Mouse (Mus musculus): ENCODE measurements around the gene 4921536K21Rik. TPM values are rescaled to one million over a fixed set of nuclear protein-coding genes. Genes with fewer than 3 reads are reported as not detected.

4921536K21Rik gene
- total RNA-seq (2014; fragmentation: Nextera tagmentation) (not detected in 2 replicates), total RNA-seq (2017) (not detected in 2 replicates)

DNA sequence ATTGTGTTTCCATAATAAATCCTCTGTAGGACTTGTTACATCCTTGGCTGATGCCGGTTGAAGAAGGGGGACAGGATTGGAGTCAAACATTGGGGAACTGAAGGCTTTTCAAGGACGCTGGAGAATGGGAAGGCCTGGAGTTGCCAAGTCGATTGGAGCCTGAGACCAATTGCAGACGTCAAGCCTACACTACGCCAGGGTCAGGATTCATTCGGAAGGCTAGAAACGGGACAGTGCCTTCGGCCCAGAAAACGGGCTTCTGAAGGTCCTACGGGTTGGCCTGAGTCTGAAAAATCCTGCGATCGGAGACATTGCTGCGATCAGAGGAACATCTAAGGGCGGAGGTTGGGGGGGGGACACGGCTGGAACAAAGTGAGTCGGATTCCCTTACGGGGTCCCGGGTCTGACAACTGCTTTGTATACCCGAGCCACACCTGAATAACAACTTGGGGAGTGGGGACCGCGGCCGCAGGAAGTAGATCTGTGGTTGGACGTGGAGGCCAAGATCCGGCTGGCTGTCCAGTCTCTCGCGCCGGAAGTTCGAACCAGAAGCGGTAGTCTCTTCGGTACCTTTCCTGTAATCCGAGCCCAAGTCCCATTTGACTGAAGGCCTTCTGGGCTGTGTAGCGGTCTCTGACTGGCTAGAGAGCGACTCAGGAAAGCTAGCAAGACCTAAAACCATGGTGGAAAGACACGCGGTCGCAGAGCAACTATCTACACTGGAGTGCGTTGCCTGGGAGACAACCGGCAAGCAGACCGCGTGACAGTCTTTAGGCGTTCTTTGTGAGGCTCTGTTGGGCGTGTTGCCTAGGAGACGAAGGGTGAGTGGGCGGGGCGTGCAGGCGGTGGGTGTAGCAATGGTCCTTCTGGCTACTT is at the start of gene 4921536K21Rik, which contains the start of gene Dusp18:
Gene 4921536K21Rik, minus strand, starts transcription at position 693 of the 876 bp plus-strand sequence.
Gene Dusp18, plus strand, starts transcription at position 835 of the 876 bp plus-strand sequence.
- ATAC-seq (replicated peaks; ENCODE audit: poor library complexity, severe bottlenecking), result peak; percentile 97

DNA sequence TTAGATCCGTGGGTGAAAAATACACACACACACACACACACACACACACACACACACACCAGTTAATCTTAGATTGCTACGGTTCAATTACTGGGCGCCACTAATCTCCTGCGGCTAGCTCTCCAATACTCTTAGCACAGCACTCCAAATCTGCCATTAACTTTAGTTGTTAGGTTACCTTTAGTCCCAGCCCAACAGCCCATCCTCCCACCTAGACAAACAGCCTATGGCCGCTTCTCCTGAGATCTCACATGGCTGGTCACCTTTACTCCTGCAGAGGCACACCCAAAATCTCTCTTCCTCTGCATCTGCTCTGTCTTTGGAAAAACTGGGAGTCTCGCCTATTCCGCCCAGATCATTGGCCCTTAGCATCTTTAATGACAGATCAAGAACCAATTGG is 46.5 kb upstream of the 4921536K21Rik start:
- no peak for ATAC-seq (replicated peaks; ENCODE audit: poor library complexity, severe bottlenecking)

DNA sequence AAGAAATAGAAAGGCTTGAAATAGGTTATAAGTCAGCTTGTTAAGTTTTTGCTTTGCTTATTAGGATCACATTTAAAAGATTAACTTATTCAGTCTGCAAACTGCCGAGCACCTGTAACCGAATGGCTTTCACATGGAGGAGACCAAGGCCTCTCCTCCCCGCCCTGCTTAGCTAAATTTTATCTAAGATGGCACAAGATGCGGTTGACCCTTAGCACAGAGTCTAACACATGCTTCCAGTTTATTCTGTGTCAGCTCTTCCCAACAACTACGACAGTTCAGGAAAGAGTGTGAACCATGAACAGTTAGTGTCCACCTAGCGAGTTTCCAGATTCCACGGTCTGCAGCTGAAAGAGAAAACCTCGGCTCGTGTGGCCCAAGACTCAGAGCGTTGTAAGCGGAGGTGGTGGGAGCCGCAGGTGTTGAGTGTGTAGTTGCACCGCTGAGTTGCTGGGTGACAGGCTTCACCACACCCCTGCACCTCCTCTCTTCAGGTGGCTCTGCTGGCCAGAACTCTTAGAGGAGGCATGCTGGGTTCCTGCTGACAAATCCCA is 42.5 kb upstream of the 4921536K21Rik start:
- no peak for ATAC-seq (replicated peaks; ENCODE audit: poor library complexity, severe bottlenecking)

DNA sequence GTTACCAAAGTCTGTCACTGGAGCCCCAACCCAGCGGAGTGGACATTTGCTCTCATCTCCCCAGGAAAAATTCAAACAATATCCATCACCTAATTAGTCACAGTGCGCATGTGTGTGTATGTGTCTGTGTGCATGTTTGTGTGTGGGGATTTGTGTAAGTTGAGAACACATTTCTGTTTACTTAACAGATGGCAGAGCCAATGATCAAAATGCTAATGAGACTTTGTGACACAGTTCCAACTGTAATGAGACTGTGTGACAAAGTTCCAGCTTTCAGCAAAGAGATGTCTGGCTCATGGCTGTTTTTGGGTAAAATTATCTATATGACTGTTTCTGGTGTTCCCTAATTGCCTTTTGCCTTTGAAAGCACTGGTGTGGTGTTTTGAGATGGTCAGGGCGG is 41.4 kb upstream of the 4921536K21Rik start:
- no peak for ATAC-seq (replicated peaks; ENCODE audit: poor library complexity, severe bottlenecking)

DNA sequence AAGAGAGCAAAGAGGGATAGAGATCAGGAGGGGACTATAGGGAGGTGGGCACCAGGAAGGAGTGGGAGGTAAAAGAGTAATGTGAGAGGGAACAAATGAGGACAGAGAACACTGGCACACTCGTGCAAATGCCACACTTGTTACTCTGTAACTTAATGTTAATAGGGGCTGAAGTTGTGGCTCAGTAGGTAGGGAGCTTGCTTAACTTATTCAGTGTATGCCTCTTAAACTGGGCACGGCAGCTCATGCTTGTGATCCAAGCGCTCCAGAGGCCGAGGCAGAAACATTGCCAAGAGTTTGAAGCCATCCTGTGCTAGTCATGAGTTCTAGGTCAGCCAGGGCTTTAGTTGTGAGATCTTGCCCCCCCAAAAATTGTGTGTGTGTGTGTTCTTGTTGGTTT is 40.2 kb upstream of the 4921536K21Rik start:
- no peak for ATAC-seq (replicated peaks; ENCODE audit: poor library complexity, severe bottlenecking)

DNA sequence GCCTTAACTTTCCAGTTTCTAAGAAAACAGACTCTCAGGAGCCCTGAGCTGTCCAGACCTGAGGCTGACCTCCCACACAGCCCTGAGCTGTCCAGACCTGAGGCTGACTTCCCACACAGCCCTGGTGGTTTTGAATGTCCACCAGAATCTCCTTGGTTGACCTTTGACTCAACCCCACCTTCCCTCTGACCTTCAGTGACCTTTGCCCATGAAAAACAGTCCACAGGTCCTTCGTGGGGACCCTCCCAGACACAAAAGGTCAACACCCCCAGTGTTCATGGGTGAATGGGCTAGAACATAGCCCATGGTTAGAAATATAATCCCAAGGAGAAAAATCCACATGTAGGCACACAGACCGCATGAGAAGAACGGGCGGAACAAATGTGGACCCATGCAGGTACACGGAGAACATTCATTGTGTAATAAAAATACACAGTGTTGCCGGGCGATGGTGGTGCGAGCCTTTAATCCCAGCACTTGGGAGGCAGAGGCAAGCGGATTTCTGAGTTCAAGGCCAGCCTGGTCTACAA is 38.9 kb upstream of the 4921536K21Rik start:
- no peak for ATAC-seq (replicated peaks; ENCODE audit: poor library complexity, severe bottlenecking)

DNA sequence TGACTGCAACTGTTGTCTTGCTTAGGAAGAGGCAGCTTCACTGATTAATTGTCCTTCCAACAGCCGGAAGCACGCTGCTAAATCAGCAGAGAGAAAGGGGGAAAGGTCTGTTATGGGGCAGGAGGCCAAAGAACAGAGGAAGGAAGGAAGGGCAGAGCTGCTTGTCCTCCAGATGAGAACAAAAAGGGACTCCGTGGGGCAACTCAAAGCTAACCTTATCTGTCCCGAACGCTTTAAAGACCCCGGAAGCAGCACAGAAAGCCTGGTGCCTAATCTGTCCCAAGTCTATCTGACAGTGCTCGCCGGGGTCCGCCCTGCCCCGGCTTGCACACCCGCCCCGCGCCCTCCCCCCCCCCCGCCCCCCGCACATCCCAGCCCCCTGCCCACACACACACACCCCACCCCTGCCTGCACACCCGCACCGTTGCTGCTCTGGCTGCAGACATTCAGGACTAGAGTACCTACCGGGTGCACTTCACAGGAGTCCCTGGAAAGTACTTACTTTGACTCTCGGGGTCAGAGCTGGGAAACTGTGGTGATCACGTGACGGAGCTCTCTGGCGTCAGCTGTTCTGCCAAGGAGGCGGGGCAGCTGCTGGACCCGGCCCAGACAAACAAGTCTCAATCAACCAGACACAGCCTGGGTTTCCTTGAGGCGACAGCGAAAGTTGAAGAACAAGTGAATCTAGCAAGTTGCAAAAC is 36.8 kb upstream of the 4921536K21Rik start, which contains the start of gene Tcn2:
Gene Tcn2, minus strand, starts transcription at position 649 of the 701 bp plus-strand sequence.
- peak; percentile 65 for ATAC-seq (replicated peaks; ENCODE audit: poor library complexity, severe bottlenecking)

DNA sequence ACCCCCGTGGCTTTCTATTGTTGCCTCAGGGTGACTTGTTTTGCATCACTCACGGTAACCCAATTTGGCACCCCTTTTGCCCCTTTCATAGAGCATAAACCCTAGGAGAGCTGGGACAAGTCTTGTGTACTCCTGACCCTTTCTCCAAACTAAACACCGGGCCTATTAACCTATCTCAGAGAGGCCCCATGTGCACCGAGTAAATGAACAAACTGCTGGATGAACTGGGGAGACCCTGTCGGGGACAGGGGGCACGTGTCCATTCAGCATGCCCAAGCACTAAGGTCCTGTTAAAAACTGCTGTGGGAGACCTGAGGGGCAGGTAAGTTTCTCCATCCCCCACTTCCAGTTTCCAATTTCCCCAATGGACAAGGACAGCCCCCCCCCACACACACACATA is 36.0 kb upstream of the 4921536K21Rik start:
- ATAC-seq (replicated peaks; ENCODE audit: poor library complexity, severe bottlenecking), result no peak

DNA sequence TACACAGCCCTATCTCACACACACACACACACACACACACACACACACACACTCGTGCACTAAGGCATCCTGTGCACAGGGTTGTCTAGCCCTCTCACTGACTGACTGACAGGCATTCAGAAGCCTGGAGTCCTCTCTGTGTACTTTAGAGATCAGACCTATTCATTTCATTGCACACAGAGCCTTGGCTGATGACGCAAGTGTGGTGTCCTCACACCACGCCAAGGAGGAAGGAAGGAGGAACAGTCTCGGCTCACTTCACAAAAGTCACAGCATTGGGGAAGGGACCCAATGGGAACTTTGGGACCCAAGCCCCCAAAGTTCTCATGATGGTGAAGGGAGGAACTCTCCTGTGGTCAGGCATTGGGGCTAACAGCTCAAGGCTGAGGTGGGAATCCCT is 35.1 kb upstream of the 4921536K21Rik start:
- peak; percentile 91 for ATAC-seq (replicated peaks; ENCODE audit: poor library complexity, severe bottlenecking)

DNA sequence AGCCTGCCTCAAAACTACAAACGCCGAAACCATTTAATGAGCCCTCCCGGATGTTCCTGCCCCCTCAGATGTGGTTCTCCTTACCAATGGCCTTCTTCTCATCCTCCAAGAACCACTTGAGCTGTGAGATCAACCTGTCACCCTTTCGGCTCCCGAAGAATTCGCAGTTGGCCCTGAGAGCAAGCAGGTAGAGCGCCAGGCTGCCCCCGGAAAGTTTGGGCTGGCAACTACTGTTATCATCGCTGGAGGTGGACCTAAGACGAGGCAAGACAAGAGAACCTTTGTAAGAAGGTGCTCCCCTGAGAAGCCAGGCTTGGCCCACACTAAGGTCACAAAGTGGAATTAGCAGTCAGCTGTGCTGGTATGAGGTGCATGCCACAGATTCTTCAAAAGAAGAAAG is 31.0 kb upstream of the 4921536K21Rik start:
- ATAC-seq (replicated peaks; ENCODE audit: poor library complexity, severe bottlenecking), result no peak

DNA sequence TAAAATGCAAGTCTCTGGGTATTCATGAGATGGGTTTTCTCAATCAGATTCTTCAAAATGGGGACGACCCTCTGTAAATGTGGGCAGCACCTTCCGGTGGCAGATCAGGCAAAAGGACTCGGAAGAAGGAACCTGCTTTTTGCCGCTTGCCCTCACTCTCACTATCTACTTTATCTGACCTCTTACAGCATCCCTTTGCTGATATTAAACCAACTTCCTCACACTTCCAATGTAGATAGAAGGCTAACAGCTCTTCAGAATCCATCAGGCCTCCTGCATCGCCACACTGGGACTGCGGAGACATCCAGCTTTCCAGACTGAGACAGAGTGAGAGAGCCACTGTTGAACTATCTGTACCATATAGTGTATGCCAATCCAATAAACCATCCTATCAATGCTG is 27.8 kb upstream of the 4921536K21Rik start:
- ATAC-seq (replicated peaks; ENCODE audit: poor library complexity, severe bottlenecking), result no peak

DNA sequence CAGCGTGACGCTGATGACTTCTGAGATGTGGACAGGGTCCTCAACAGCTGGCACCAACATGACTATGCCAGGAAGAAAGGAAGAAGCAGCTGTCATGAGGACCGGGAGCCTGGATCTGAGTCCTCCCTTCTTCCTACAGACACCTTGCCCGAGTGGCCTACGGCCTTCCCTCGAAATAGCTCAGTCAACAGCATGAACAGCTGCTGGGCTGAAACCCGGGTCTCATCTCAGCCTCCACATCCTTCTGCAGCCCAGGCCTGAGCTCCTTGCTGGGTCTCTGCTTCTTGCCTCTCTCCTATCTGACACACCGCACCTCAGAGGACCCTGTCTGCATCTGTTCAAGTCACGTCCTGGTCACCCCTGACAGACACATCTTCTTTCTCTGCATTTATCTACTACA is 27.2 kb upstream of the 4921536K21Rik start:
- no peak for ATAC-seq (replicated peaks; ENCODE audit: poor library complexity, severe bottlenecking)

DNA sequence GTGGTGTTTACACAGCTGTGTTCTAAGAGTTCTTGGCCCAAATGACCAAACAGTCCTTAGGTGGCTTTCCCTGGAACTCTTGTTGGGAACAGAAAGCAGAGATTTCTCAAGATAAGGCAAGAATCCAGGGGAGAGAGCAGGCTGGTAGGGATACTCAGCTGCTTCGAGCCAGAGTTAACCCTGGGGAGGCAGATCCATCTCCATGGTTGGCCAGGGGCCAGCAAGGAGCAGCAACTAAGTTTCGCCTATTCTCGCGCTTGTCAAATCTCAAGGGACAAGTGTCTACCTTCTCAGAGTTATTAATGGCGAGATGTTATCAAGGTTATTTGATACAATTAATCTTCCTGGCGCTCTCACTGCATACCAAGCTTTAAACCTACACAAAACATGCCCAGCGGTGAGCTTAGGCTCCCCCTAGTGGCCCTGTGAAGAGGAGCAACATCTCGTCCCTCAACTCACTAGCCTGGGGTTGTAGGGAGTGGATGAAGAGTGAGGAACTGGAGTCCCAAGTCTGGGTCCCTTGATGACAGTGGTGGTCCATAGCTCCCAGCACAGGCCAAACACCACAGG is 26.5 kb upstream of the 4921536K21Rik start:
- ATAC-seq (replicated peaks; ENCODE audit: poor library complexity, severe bottlenecking), result peak; percentile 84

DNA sequence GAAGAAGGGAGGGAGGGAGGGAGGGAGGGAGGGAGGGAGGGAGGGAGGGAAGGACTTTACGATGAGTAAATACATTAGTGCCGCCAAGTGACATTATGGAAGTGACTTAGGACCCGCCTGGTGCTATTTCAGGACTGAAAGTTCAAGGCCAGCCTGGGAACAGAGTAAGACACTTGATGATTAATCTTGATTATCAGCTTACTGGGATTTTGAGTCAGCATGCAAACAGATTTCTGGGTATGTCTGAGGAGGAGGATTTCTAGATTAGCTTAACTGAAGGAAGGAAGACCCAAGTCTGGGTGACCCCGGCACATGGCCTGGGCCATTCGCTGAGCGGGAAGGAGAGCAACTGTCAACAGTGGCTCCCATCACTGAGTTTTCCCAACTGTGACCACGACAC is 25.6 kb upstream of the 4921536K21Rik start:
- ATAC-seq (replicated peaks; ENCODE audit: poor library complexity, severe bottlenecking), result no peak

DNA sequence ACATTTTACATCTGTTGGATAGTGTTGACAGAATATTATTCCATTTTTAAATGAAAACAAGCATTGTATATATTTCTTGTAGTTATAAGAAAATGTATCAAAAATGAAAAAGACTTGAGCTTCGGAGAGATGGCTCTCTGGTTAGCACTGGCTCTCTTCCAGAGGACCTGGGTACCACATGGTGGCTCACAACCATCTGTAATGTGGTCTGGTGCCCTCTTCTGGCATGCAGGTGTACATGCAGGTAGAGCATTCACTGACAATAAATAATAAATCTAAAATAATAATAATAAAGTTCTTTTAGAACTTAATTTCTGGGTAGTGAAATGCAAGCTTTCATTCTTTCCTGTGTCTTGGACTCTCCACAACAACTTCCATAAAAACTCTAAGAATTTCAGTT is 23.8 kb upstream of the 4921536K21Rik start:
- ATAC-seq (replicated peaks; ENCODE audit: poor library complexity, severe bottlenecking), result no peak

DNA sequence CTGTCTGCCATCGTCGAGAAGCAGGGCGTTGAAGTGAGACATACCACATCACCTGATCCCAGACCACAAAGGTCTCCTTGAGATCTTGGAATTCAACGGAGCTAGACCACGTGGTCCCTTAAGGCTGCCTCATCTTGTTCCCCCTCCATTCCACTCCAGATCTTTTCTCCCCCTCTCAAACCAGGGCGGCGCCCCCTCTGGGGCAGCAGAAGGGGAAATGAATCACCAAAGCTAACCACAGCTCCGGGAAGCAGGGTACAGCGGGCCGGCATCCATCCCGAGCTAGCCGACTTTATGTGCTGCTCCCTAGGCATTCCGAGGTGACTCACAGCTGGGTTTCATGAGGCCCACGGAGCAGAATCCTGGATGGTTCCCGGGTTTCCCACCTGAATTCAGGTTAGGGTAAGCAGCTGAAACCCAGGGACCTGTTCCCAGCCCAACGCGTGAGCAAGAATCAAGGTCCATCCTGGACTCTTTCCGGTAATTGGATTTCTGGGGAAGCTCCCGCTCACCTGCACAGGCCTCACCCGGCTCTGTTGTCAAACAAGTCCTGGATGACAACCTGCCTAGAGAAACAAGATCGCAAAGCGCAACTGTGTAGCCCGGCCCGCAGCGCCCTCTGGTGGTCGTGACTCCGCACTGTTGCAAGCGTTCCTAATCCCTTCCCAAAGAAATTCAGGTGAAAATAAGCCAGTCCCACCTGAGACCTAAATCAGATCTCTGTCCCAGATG is 19.4 kb upstream of the 4921536K21Rik start, which contains the start of gene Slc35e4:
Gene Slc35e4, minus strand, starts transcription at position 556 of the 732 bp plus-strand sequence.
- ATAC-seq (replicated peaks; ENCODE audit: poor library complexity, severe bottlenecking), result peak; percentile 69

DNA sequence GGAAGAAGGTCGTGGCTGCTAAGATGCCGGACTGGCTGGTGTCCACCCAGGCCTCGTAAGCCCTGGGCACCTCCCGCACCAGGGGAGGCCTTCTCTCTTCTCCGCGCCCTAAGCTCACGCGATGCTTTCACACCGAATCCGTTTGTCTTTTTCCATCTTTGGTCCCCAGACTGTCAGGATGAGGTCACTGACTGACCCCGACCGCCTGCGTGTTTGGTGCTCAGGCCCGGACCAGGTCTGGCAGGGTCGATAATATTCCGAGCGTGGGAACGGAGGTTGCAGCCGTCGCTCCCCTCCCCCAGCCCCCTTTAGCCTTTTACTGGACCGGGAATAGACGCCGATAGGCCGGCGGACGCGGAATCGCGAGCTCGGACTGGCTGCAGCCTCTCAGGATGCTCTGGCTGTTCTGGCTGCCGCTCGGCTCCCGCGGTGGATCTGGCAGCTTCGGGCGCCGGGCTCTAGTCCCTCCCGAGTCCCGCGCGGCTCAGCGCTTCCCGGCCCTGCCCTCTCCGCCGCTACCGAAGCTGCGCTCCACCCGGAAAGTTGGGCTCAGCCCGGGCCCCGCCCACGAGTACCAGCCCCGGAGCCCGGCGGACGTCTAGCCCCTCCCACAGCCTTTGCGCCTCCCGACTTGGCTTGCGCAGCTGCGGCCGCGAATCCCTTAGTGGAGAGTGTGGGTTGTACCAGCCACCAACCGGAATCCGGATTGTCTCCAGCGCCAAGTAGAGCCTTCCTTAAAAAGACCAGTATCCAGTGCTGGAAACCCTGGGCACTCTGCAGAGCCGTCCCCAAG is 18.6 kb upstream of the 4921536K21Rik start:
- peak; percentile 77 for ATAC-seq (replicated peaks; ENCODE audit: poor library complexity, severe bottlenecking)

DNA sequence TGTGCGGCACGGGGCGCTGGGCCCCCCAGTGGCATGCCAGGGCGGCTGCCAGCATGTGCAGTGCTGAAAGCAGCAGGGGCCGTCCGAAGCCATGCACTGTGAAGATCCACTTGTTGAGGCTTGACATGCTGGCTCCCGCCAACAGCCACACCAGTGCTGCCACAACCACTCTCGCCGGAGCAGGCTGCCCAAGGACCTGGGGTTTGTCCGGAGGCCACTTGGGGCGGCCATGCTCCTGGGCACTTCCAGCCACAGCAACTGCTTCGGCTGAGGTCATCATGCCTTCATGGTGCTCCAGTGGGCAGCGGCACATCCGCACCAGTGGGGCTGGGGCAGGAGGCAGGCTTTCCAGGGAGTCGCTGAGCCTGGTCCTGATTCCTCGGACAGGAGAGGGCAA is 18.0 kb upstream of the 4921536K21Rik start:
- ATAC-seq (replicated peaks; ENCODE audit: poor library complexity, severe bottlenecking), result peak; percentile 10

All from granulocyte monocyte progenitor cell, adult 5-6 weeks (primary cell).